Comparison of ENCODE assay signal across 21 mouse cellular contexts in the genomic region with DNA sequence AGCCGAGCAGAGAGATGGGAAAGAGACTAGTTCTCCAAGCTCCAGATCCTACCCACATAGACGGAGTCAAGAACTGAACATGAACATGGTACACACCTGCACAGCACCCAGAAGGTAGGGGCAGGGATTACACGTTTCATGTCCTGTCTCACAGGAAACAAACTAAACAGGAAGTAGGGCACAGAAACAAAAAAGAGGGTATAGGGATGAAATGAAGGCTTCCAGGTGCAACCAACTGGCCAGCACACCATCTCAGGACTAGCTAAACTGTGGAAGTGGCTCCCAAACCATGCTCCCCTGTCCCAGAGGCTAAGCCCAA. TPM values are rescaled to one million over a fixed set of nuclear protein-coding genes. Genes with fewer than 3 reads are reported as not detected.
DNase-seq lines count a peak whose midpoint lies in the region; ATAC-seq and TF ChIP-seq lines count a peak whose summit lies in the region.
"Had no signal": no experiment of that assay in that cellular context is flagged by ENCODE, and none has a peak within 500 bp of the region (broad histone marks: within the 10 kb centered on the region; RNA-seq: fewer than 3 reads in every experiment).

No protein-coding gene starts in this region.

- H3K4me1 ChIP-seq in cerebellum, adult 2 months (ENCODE audit: control insufficient read depth, insufficient read depth, low read length) = peaks cover 12% of the 10 kb centered on the region
- H3K4me1 ChIP-seq in heart, embryonic 15.5 days (replicated peaks) = peaks cover 15% of the 10 kb centered on the region
- no peaks in the 10 kb centered on the region for H3K4me1 ChIP-seq in forebrain, embryonic 16.5 days (replicated peaks; ENCODE audit: control insufficient read depth, insufficient read depth, low read length)
- H3K4me1 ChIP-seq: hindbrain, embryonic 15.5 days; neural tube, embryonic 12.5 days had no signal

- H3K4me3 ChIP-seq in cerebellum, adult 2 months (replicated peaks; ENCODE audit: insufficient read depth, low read depth, low read length) = no peak overlapping the region
- no peak overlapping the region for H3K4me3 ChIP-seq in heart, embryonic 15.5 days
- H3K4me3 ChIP-seq in forebrain, embryonic 16.5 days (replicated peaks; ENCODE audit: low read length) = no peak overlapping the region
- H3K4me3 ChIP-seq: hindbrain, embryonic 15.5 days; limb, embryonic 13.5 days; neural tube, embryonic 12.5 days had no signal

- no peak for DNase-seq in cerebellum, adult 2 months
- no peak for DNase-seq in cerebellum, postnatal 25 days
- DNase-seq in heart, adult 18-20 months = no peak
- DNase-seq in thymus, postnatal 14 days = peak; percentile 50
- no peak for DNase-seq in cerebellum, adult 9-10 months
- DNase-seq: adrenal gland, postnatal 14 days; gastrocnemius, postnatal 10 days; kidney, adult 18-20 months; kidney, postnatal 36 days; layer of hippocampus, postnatal 36 days; lung, adult 18-20 months had no signal

- WGBS in cerebellum, adult 2 months = 73% methylated on average over 3 of the region's 3 CpGs
- 80% methylated on average over 3 of the region's 3 CpGs for WGBS in heart, embryonic 15.5 days
- WGBS in forebrain, embryonic 16.5 days = 91% methylated on average over 3 of the region's 3 CpGs

- no peak for TF ChIP-seq CTCF in cerebellum, adult 2 months (IDR thresholded peaks at IDR 0.05; ENCODE audit: borderline replicate concordance, insufficient read depth, low read depth, low read length)

- H3K4me2 ChIP-seq in heart, embryonic 15.5 days = no peak overlapping the region
- no peak overlapping the region for H3K4me2 ChIP-seq in forebrain, embryonic 16.5 days (ENCODE audit: low read length)
- H3K4me2 ChIP-seq: hindbrain, embryonic 15.5 days; limb, embryonic 13.5 days; neural tube, embryonic 12.5 days had no signal

- H3K36me3 ChIP-seq in heart, embryonic 15.5 days = peaks cover 21% of the 10 kb centered on the region
- H3K36me3 ChIP-seq in forebrain, embryonic 16.5 days (ENCODE audit: control insufficient read depth, insufficient read depth) = peaks cover 16% of the 10 kb centered on the region

- ATAC-seq in heart, embryonic 15.5 days (replicated peaks; ENCODE audit: insufficient number of reproducible peaks, insufficient read depth, low FRiP score, low read depth) = no peak
- peak; percentile 16; the same call in 1 of the 2 replicates for ATAC-seq in granulocyte monocyte progenitor cell, adult 5-6 weeks (replicated peaks; ENCODE audit: poor library complexity, severe bottlenecking)
- ATAC-seq in forebrain, embryonic 16.5 days = no peak
- ATAC-seq: forebrain, embryonic 14.5 days; midbrain, embryonic 16.5 days had no signal

- H3K27ac ChIP-seq in cerebellum, adult 2 months (ENCODE audit: insufficient read depth, low read length) = peak overlapping the region; percentile 87
- H3K27ac ChIP-seq in heart, embryonic 15.5 days = peak overlapping the region; percentile 58
- H3K27ac ChIP-seq in forebrain, embryonic 16.5 days (ENCODE audit: low read length) = no peak overlapping the region
- H3K27ac ChIP-seq: hindbrain, embryonic 15.5 days; limb, embryonic 13.5 days; macrophage; neural tube, embryonic 12.5 days had no signal

- H3K9me3 ChIP-seq in heart, embryonic 15.5 days (replicated peaks) = no peaks in the 10 kb centered on the region
- no peaks in the 10 kb centered on the region for H3K9me3 ChIP-seq in forebrain, embryonic 16.5 days (ENCODE audit: control insufficient read depth, low read length)
- H3K9me3 ChIP-seq: hindbrain, embryonic 15.5 days; limb, embryonic 13.5 days; neural tube, embryonic 12.5 days had no signal

- H3K9ac ChIP-seq in heart, embryonic 15.5 days = no peak overlapping the region
- no peak overlapping the region for H3K9ac ChIP-seq in forebrain, embryonic 16.5 days (replicated peaks; ENCODE audit: low read depth, low read length)
- H3K9ac ChIP-seq: hindbrain, embryonic 15.5 days; limb, embryonic 13.5 days; neural tube, embryonic 12.5 days had no signal

- TF ChIP-seq POLR2A in cerebellum, adult 2 months (IDR thresholded peaks at IDR 0.05; ENCODE audit: borderline replicate concordance, insufficient read depth, low read length) = no peak

- H3K27me3 ChIP-seq in cerebellum, adult 2 months (ENCODE audit: control insufficient read depth, insufficient read depth, low read length) = no peaks in the 10 kb centered on the region
- H3K27me3 ChIP-seq in heart, embryonic 15.5 days = no peaks in the 10 kb centered on the region
- H3K27me3 ChIP-seq in forebrain, embryonic 16.5 days (replicated peaks; ENCODE audit: control insufficient read depth, insufficient read depth, low read length) = no peaks in the 10 kb centered on the region
- H3K27me3 ChIP-seq: hindbrain, embryonic 15.5 days; limb, embryonic 13.5 days; neural tube, embryonic 12.5 days had no signal

RNA-seq across cellular contexts. Expression of gene Hacl1, which starts 55.9 kb away (rescaled TPM):
- 15.9 and 19.8 TPM in 2 replicates for polyA plus RNA-seq in cerebellum, adult 2 months (2012; rRNA removed)
- 9.7 and 11.6 TPM in 2 replicates for polyA plus RNA-seq in heart, embryonic 15.5 days (2015; fragmentation: Nextera tagmentation; extraction: Ambion mirVana)
- total RNA-seq in heart, adult 18-20 months (2021) = 10 to 100 TPM; 10.9 to 11.5 TPM
- 6.0 and 23.7 TPM in 2 replicates for total RNA-seq in granulocyte monocyte progenitor cell, adult 5-6 weeks (2014; fragmentation: Nextera tagmentation)
- total RNA-seq in granulocyte monocyte progenitor cell, adult 5-6 weeks (2017) = 24.1 and 24.3 TPM in 2 replicates
- 6.9 and 8.9 TPM in 2 replicates for polyA plus RNA-seq in forebrain, embryonic 16.5 days (2015; fragmentation: Nextera tagmentation; extraction: Ambion mirVana)

RNA-seq across cellular contexts. Expression of gene Btd, which starts 56.1 kb away (rescaled TPM):
- polyA plus RNA-seq in cerebellum, adult 2 months (2012; rRNA removed) = 19.9 and 20.5 TPM in 2 replicates
- polyA plus RNA-seq in heart, embryonic 15.5 days (2015; fragmentation: Nextera tagmentation; extraction: Ambion mirVana) = 20.4 and 23.5 TPM in 2 replicates
- 10 to 100 TPM in 1 of 2 experiments, 1 to 10 TPM in 1; 7.8 to 13.2 TPM for total RNA-seq in heart, adult 18-20 months (2021)
- total RNA-seq in granulocyte monocyte progenitor cell, adult 5-6 weeks (2014; fragmentation: Nextera tagmentation) = 23.4 and 25.4 TPM in 2 replicates
- total RNA-seq in granulocyte monocyte progenitor cell, adult 5-6 weeks (2017) = 11.3 and 12.4 TPM in 2 replicates
- polyA plus RNA-seq in forebrain, embryonic 16.5 days (2015; fragmentation: Nextera tagmentation; extraction: Ambion mirVana) = 15.5 and 19.5 TPM in 2 replicates

RNA-seq across cellular contexts. Expression of gene Gm49387, which starts 56.3 kb away (rescaled TPM):
- not detected in 2 replicates for polyA plus RNA-seq in cerebellum, adult 2 months (2012; rRNA removed)
- polyA plus RNA-seq in heart, embryonic 15.5 days (2015; fragmentation: Nextera tagmentation; extraction: Ambion mirVana) = 2.6 TPM in 2 replicates
- 1 to 10 TPM in 1 of 2 experiments, not detected in 1; 2.1 TPM for total RNA-seq in heart, adult 18-20 months (2021)
- not detected in 2 replicates for total RNA-seq in granulocyte monocyte progenitor cell, adult 5-6 weeks (2014; fragmentation: Nextera tagmentation)
- not detected in 2 replicates for total RNA-seq in granulocyte monocyte progenitor cell, adult 5-6 weeks (2017)
- not detected in 2 replicates for polyA plus RNA-seq in forebrain, embryonic 16.5 days (2015; fragmentation: Nextera tagmentation; extraction: Ambion mirVana)
- total RNA-seq: layer of hippocampus, postnatal 36 days had no signal
- polyA plus RNA-seq: cortical plate, adult 2 months; forebrain, embryonic 14.5 days; hindbrain, embryonic 15.5 days; macrophage; midbrain, embryonic 16.5 days had no signal
